9 mouse cellular contexts compared by ENCODE assay signal in the genomic region with DNA sequence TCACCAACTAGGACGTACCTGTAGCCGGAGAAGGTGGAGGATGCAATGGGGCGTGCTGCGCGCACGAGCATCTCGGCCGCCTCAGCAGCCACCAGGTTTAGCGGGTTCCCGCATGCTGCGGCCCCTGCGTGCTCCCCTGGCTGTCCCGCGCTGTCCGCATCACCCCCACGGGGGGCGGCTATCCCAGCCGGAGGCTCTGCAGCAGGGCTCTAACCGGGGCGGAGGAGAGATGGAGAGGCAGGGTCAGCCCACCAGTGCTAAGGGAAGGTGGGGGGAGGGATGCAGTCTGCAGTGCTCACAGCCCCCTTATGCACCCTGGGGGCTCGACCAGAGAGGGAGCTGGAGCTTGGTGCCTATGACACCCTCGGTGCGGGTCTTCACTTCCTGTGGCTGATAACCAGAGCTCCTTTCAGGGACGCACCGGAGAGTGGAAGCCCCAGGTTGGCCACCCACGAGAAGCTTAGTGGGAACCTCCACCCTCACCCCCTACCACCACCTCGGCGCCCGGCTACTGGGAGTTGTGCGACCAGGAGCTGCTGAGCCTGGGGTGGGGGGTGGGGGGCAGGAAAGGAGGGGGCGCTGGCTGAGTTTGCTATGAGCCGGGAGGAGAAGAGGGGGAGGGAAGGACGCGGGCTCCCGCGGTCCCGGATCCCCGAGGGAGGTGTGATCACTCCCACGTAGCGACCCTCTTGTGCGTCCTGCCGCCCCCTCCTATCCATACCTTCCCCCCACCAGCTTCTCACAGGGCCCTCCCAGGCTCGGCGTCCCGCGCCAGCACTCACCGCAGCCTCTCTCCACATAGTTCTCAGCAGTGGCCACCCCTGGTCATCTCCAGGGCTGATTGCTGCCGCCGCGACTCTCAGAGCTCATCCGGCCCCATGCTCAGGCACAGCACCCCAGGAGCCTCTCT. TPM values are rescaled to one million over a fixed set of nuclear protein-coding genes. Genes with fewer than 3 reads are reported as not detected.
DNase-seq lines count a peak whose midpoint lies in the region; ATAC-seq lines count a peak whose summit lies in the region.
"Had no signal": no experiment of that assay in that cellular context is flagged by ENCODE, and none has a peak within 500 bp of the region (broad histone marks: within the 10 kb centered on the region; RNA-seq: fewer than 3 reads in every experiment).

No protein-coding gene starts in this region.

- H3K4me3 ChIP-seq in heart, embryonic 10.5 days, result peak overlapping the region; percentile 62
- H3K4me3 ChIP-seq in forebrain, embryonic 14.5 days (ENCODE audit: low read depth, low read length), result peak overlapping the region; percentile 44
- peak overlapping the region; percentile 65 for H3K4me3 ChIP-seq in neural tube, embryonic 15.5 days (replicated peaks)

- H3K9ac ChIP-seq in forebrain, embryonic 14.5 days (ENCODE audit: low read length), result peak overlapping the region; percentile 52
- H3K9ac ChIP-seq in neural tube, embryonic 15.5 days (replicated peaks), result peak overlapping the region; percentile 64

- H3K9me3 ChIP-seq in heart, embryonic 10.5 days, result no peaks in the 10 kb centered on the region
- H3K9me3 ChIP-seq in forebrain, embryonic 14.5 days (replicated peaks; ENCODE audit: control insufficient read depth, low read length), result no peaks in the 10 kb centered on the region
- no peaks in the 10 kb centered on the region for H3K9me3 ChIP-seq in neural tube, embryonic 15.5 days (replicated peaks)

- DNase-seq in heart, embryonic 10.5 days (ENCODE audit: low spot score), result peak; percentile 66
- no peak for DNase-seq in heart, postnatal 14 days
- DNase-seq in ES-CJ7 (ENCODE audit: low read depth, low spot score), result peak; percentile 16
- peak; percentile 20 for DNase-seq in forebrain, embryonic 14.5 days (ENCODE audit: low spot score)
- DNase-seq in left cerebral cortex, postnatal 10 days (ENCODE audit: extremely low spot score in 1 of 2, low spot score in 2 of 2), result peak; percentile 35 to 66
- DNase-seq in thymus, postnatal 10 days (ENCODE audit: low spot score in 2 of 2), result no peak
- no peak for DNase-seq in gastrocnemius, adult 8-10 months (ENCODE audit: low spot score in 2 of 2)

- ATAC-seq in forebrain, embryonic 14.5 days, result peak; percentile 50
- peak; percentile 54 for ATAC-seq in neural tube, embryonic 15.5 days (ENCODE audit: low FRiP score)

- H3K27me3 ChIP-seq in heart, embryonic 10.5 days (ENCODE audit: insufficient read depth, poor library complexity, severe bottlenecking), result peaks cover 73% of the 10 kb centered on the region
- peaks cover 49% of the 10 kb centered on the region for H3K27me3 ChIP-seq in forebrain, embryonic 14.5 days (replicated peaks; ENCODE audit: control insufficient read depth, insufficient read depth, low read length)
- peaks cover 48% of the 10 kb centered on the region for H3K27me3 ChIP-seq in neural tube, embryonic 15.5 days (replicated peaks)

- no peaks in the 10 kb centered on the region for H3K36me3 ChIP-seq in heart, embryonic 10.5 days
- H3K36me3 ChIP-seq in forebrain, embryonic 14.5 days (ENCODE audit: control insufficient read depth, insufficient read depth, low read length), result no peaks in the 10 kb centered on the region
- H3K36me3 ChIP-seq in neural tube, embryonic 15.5 days, result no peaks in the 10 kb centered on the region

- intact Hi-C loops in heart, postnatal 14 days (cut with DNase I), result loop anchor here (2.0 to 5.0 kb wide), 2 partner anchors 987 to 1111 kb away; no protein-coding TSS in a partner anchor
- intact Hi-C loops in left cerebral cortex, postnatal 10 days (cut with DNase I), result loop anchor here (10.0 kb wide), 3 partner anchors 239 to 689 kb away; no protein-coding TSS in a partner anchor

- whole genome bisulfite sequencing in heart, embryonic 10.5 days, result 1% methylated on average over 41 of the region's 51 CpGs
- 1% methylated on average over 45 of the region's 51 CpGs for WGBS in forebrain, embryonic 14.5 days
- under 1% methylated on average over 50 of the region's 51 CpGs for WGBS in neural tube, embryonic 15.5 days

- H3K4me2 ChIP-seq in forebrain, embryonic 14.5 days (ENCODE audit: low read length), result peak overlapping the region; percentile 91
- peak overlapping the region; percentile 85 for H3K4me2 ChIP-seq in neural tube, embryonic 15.5 days

- H3K27ac ChIP-seq in heart, embryonic 10.5 days, result 0 out of 2 replicates have a peak overlapping the region, but pooled peaks have one; percentile 29
- no peak overlapping the region for H3K27ac ChIP-seq in forebrain, embryonic 14.5 days (ENCODE audit: low read depth, low read length)
- H3K27ac ChIP-seq in neural tube, embryonic 15.5 days (replicated peaks), result peak overlapping the region; percentile 81
- H3K27ac ChIP-seq: macrophage had no signal

- H3K4me1 ChIP-seq in heart, embryonic 10.5 days, result peaks cover 39% of the 10 kb centered on the region
- H3K4me1 ChIP-seq in forebrain, embryonic 14.5 days (ENCODE audit: control insufficient read depth, insufficient read depth, low read length), result peaks cover 6% of the 10 kb centered on the region; the same call in 1 of the 2 replicates
- peaks cover 44% of the 10 kb centered on the region for H3K4me1 ChIP-seq in neural tube, embryonic 15.5 days

RNA-seq across cellular contexts. Expression of a gene that starts 1.1 kb away (rescaled TPM):
- 0.69 and 0.72 TPM in 2 replicates for polyA plus RNA-seq in heart, embryonic 10.5 days (2016; fragmentation: Nextera tagmentation; extraction: Ambion mirVana)
- under 1 TPM; 0.10 to 0.17 TPM for total RNA-seq in heart, postnatal 14 days (2021)
- polyA plus RNA-seq in forebrain, embryonic 14.5 days (2014; fragmentation: Nextera tagmentation; extraction: Ambion mirVana), result 0.47 TPM in 2 replicates
- total RNA-seq in left cerebral cortex, postnatal 10 days (2021), result 100 to 1,000 TPM; 129 to 130 TPM
- polyA plus RNA-seq in neural tube, embryonic 15.5 days (2015; fragmentation: Nextera tagmentation; extraction: Ambion mirVana), result 11.2 and 15.6 TPM in 2 replicates
- total RNA-seq in gastrocnemius, adult 8-10 months (2022), result under 1 TPM; 0.04 to 0.70 (median 0.17) TPM
- polyA plus RNA-seq: macrophage had no signal

Comparison
In these comparisons a context has a peak if more than half of its experiments do, and no peak if none do; other contexts are left out.
1. DNase-seq: peak in heart, embryonic 10.5 days (single experiment), ES-CJ7 (single experiment), forebrain, embryonic 14.5 days (single experiment) and left cerebral cortex, postnatal 10 days (2 of 2); none in heart, postnatal 14 days (0 of 2), thymus, postnatal 10 days (0 of 2) and gastrocnemius, adult 8-10 months (0 of 2).
2. RNA of a gene that starts 1.1 kb away (total RNA-seq): 129 to 130 TPM in left cerebral cortex, postnatal 10 days; 0.04 to 0.70 TPM in gastrocnemius, adult 8-10 months and 0.10 to 0.17 TPM in heart, postnatal 14 days; every median in the first group is over 10 times any median in the second.
3. Peak in every context shown above with its lines, with median percentiles within 50 percentile points of each other: H3K4me3 ChIP-seq.